Mouse (Mus musculus) bone marrow, adult 2 months (tissue): ENCODE data around the gene Olfr974.
"Not testable (repeated sequence)": the region's sequence is repeated elsewhere in the genome, so short reads cannot be mapped to it uniquely, and the experiment has no call there.

ENCODE experiments used
- CTCF ChIP-seq: fragments of 200-500 bp; IDR thresholded peaks from 2 replicates; pipeline ENCODE4 v1.5.1; 2011; ENCODE audit warnings: low read length, control low read depth; ENCODE audit not compliant: control insufficient read depth, insufficient read depth
- POLR2A ChIP-seq: fragments of 200-500 bp; IDR thresholded peaks from 2 replicates; pipeline ENCODE4 v1.6.1; 2011; ENCODE audit warnings: low read depth, mild to moderate bottlenecking, control low read depth, low read length, borderline replicate concordance; ENCODE audit not compliant: control insufficient read depth

- TF ChIP-seq CTCF, POLR2A: not testable (repeated sequence)
Observed at GRCm38 (mm10) chr9:39961033-39961432, 23.7 kb downstream of the Olfr974 start, which contains the start of gene Olfr976.
